Mouse (Mus musculus) heart, embryonic 14.5 days (tissue): ENCODE data around the gene Spock1. TPM values are rescaled to one million over a fixed set of nuclear protein-coding genes. Genes with fewer than 3 reads are reported as not detected.

ENCODE experiments used
- ATAC-seq: fragments of 200-750 bp; cut with Nextera tagmentation; 2 replicates; pipeline ENCODE4 v1.8.0; 2017; ENCODE audit warnings: low read depth, moderate TSS enrichment; ENCODE audit not compliant: insufficient number of reproducible peaks, insufficient read depth, low FRiP score
- H3K27ac ChIP-seq, 2 experiments: fragments of 200-500 bp in 1 of 2; fragments of 300-500 bp in 1 of 2; sonication (generic) in 1 of 2; replicated peaks in 1 of 2; 2 replicates each; pipeline ENCODE4 v1.5.1; 2012 to 2014; ENCODE audit warnings: low read depth in 2 of 2, low read length in 2 of 2, control low read depth in 1 of 2, mild to moderate bottlenecking in 1 of 2, mixed read lengths in 1 of 2; ENCODE audit not compliant: control insufficient read depth in 1 of 2, insufficient read depth in 1 of 2
- H3K27me3 ChIP-seq: fragments of 300-500 bp; sonication (generic); 2 replicates; pipeline ENCODE4 v1.6.1; 2014; ENCODE audit warnings: mild to moderate bottlenecking, low read length, control low read depth; ENCODE audit not compliant: control insufficient read depth, insufficient read depth
- H3K36me3 ChIP-seq: fragments of 300-500 bp; sonication (generic); 2 replicates; pipeline ENCODE4 v1.6.1; 2014; ENCODE audit warnings: mild to moderate bottlenecking, control low read depth, low read length, mixed read lengths; ENCODE audit not compliant: control insufficient read depth, insufficient read depth
- H3K4me1 ChIP-seq, 2 experiments: fragments of 200-500 bp in 1 of 2; fragments of 300-500 bp in 1 of 2; sonication (generic) in 1 of 2; 2 replicates each; pipeline ENCODE4 v1.6.1; 2012 to 2014; ENCODE audit warnings: low read length in 2 of 2, control low read depth in 1 of 2, mixed read lengths in 1 of 2; ENCODE audit not compliant: control insufficient read depth in 2 of 2, insufficient read depth in 2 of 2
- H3K4me2 ChIP-seq: fragments of 300-500 bp; sonication (generic); 2 replicates; pipeline ENCODE4 v1.6.1; 2014; ENCODE audit warnings: mild to moderate bottlenecking, low read length
- H3K4me3 ChIP-seq, 2 experiments: fragments of 200-500 bp in 1 of 2; fragments of 300-500 bp in 1 of 2; sonication (generic) in 1 of 2; 2 replicates each; pipeline ENCODE4 v1.5.1; 2012 to 2014; ENCODE audit warnings: low read length in 2 of 2, mild to moderate bottlenecking in 2 of 2, control low read depth in 1 of 2, low read depth in 1 of 2, moderate library complexity in 1 of 2; ENCODE audit not compliant: control insufficient read depth in 1 of 2, insufficient read depth in 1 of 2
- H3K9ac ChIP-seq: fragments of 300-500 bp; sonication (generic); 2 replicates; pipeline ENCODE4 v1.6.1; 2014; ENCODE audit warnings: mild to moderate bottlenecking, low read length
- H3K9me3 ChIP-seq: fragments of 300-500 bp; sonication (generic); 2 replicates; pipeline ENCODE4 v1.6.1; 2016; ENCODE audit warnings: low read length, control low read depth; ENCODE audit not compliant: control insufficient read depth
- WGBS: fragments of 180-500 bp; shearing (Covaris S2); extraction: QIAGEN DNeasy Blood & Tissue Kit; methylation state at CpG from one replicate; pipeline ENCODE4 v1.1.7; 2014; 5-methylcytosine and 5-hydroxymethylcytosine counted together
- polyA plus RNA-seq: library from polyadenylated mRNA; unstranded; fragments of >200 nt; fragmentation: Nextera tagmentation; extraction: Ambion mirVana; gene quantifications from 2 replicates; pipeline ENCODE4 v1.2.1, GENCODE M21; 2014

The Spock1 gene
- polyA plus RNA-seq, 1 experiment from 2014 or later, result 0.70 TPM

DNA sequence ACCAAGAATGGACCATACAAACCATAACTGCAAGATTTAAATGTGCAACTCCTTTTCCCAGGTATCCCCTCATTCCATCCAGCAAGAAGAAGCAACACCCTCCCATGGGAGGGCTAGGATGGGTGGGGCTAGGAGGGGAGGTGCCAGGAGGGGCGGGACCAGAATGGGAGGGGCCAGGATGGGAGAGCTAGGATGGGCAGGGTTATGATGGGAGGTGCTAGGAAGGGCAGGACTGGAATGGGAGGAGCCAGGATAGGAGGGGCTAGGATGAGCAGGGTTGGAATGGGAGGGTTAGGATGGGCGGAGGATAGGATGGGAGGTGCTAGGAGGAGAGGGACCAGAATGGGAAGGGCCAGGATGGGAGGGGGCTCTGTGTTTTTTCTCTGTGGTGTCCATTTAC is 175.9 kb downstream of the Spock1 start:
- Histone ChIP-seq H3K36me3 (no peaks in the 10 kb centered on the region), H3K9ac (no peak overlapping the region), H3K27me3 (no peaks in the 10 kb centered on the region), H3K9me3 (0 out of 2 replicates have a peak, but pooled peaks cover 2% of the 10 kb centered on the region), H3K27ac (no peak overlapping the region), H3K4me1 (no peaks in the 10 kb centered on the region), H3K4me3 (no peak overlapping the region), H3K4me2 (no peak overlapping the region)
- no peak for ATAC-seq
- 39% methylated on average over 2 of the region's 2 CpGs for WGBS

GRCm38 (mm10) chr13:57727716-57728115 is 180.4 kb downstream of the Spock1 start:
- ATAC-seq, result no peak
- H3K36me3 ChIP-seq, result no peaks in the 10 kb centered on the region
- H3K4me1 ChIP-seq, result no peaks in the 10 kb centered on the region
- H3K9me3 ChIP-seq, result 0 out of 2 replicates have a peak, but pooled peaks cover 2% of the 10 kb centered on the region
- H3K9ac ChIP-seq, result no peak overlapping the region
- H3K4me2 ChIP-seq, result no peak overlapping the region
- no peak overlapping the region for H3K4me3 ChIP-seq
- no peak overlapping the region for H3K27ac ChIP-seq
- 93% methylated on average over 11 of the region's 11 CpGs for WGBS
- no peaks in the 10 kb centered on the region for H3K27me3 ChIP-seq

DNA sequence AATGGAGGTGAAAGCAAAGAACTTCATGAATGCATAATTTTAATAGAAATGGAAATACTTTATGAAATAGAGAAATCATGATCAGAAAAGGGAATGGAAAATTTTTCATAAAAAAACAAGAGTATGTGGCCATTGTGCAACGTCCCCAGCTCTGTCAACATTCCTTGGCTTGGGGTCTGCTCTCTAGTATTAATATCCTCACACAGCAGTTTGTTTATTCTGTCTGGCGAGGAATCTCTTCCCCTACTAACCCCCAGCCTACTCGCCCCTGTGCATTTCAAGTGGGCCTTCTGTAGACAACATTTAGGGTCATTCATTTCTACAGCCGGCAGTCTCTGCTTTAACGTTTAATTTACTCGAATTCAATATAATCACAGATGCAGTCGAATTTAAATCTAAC is 181.5 kb downstream of the Spock1 start:
- no peaks in the 10 kb centered on the region for H3K27me3 ChIP-seq
- no peak overlapping the region for H3K4me3 ChIP-seq
- no peak overlapping the region for H3K4me2 ChIP-seq
- H3K27ac ChIP-seq, result no peak overlapping the region
- H3K9ac ChIP-seq, result no peak overlapping the region
- no peaks in the 10 kb centered on the region for H3K36me3 ChIP-seq
- ATAC-seq, result no peak
- H3K9me3 ChIP-seq, result 0 out of 2 replicates have a peak, but pooled peaks cover 2% of the 10 kb centered on the region
- 82% methylated on average over 7 of the region's 7 CpGs for WGBS
- H3K4me1 ChIP-seq, result no peaks in the 10 kb centered on the region

DNA sequence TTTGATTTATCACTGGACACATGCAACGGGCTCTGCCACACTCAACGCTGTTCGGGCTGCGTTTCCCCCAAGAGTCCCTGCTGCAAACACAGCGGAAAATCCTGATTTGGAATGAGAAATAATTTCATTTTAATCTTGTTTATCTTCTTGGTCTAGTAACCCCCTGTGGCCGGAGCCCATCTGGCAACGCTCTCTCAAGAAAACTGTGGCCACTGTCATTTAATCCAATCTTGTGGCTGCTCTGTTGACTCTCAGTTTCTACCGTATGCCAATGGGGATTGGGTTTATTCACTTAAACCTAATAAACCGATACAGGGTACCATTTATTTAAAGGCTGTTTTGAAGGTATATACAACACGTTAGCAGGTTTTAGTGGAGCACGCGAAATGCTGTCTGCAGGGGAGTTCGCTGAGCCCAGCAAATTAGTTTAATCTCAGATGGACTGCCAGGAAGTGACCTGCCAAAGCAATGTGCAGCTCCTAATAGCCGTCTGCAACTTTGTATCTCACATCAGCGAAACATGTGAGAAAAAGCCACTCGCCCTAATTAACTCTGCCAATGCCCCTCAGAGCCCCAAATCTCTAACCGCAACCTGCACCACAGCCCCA is 185.7 kb downstream of the Spock1 start:
- 76% methylated on average over 17 of the region's 17 CpGs for WGBS
- Histone ChIP-seq H3K9me3 (no peaks in the 10 kb centered on the region), H3K36me3 (no peaks in the 10 kb centered on the region), H3K9ac (no peak overlapping the region), H3K4me3 (no peak overlapping the region), H3K27me3 (no peaks in the 10 kb centered on the region), H3K27ac (no peak overlapping the region), H3K4me2 (no peak overlapping the region), H3K4me1 (no peaks in the 10 kb centered on the region)
- ATAC-seq, result no peak

- no peak overlapping the region for H3K4me2 ChIP-seq
- no peak overlapping the region for H3K27ac ChIP-seq
- H3K36me3 ChIP-seq, result no peaks in the 10 kb centered on the region
- WGBS, result 56% methylated on average over 20 of the region's 20 CpGs
- no peak overlapping the region for H3K9ac ChIP-seq
- no peaks in the 10 kb centered on the region for H3K4me1 ChIP-seq
- peaks cover 2% of the 10 kb centered on the region; the same call in 1 of the 2 replicates for H3K9me3 ChIP-seq
- H3K4me3 ChIP-seq, result no peak overlapping the region
- ATAC-seq, result no peak
- no peaks in the 10 kb centered on the region for H3K27me3 ChIP-seq
Observed at GRCm38 (mm10) chr13:57721524-57722279, 186.4 kb downstream of the Spock1 start.

DNA sequence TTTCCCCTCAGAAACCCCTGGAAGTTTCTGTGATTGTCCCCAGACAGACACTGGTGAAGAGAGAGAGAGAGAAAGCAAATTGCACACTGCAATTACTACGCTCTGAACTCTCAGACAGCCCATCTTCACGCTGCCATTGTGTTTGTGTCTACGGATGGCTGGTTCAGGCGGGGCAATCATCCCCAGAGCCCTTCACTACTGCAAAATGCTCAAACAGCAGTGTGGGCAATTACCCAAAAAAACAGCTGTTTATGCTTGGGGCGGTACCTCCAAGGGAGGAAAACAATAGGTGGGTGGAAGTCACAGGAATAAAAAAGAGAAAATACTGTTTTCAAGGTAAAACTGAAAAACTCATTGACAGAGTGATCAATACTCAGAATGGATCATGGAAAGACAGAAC is 190.0 kb downstream of the Spock1 start:
- ATAC-seq, result no peak
- Histone ChIP-seq H3K9me3 (peaks cover 3% of the 10 kb centered on the region; the same call in 1 of the 2 replicates), H3K4me2 (no peak overlapping the region), H3K27ac (no peak overlapping the region), H3K36me3 (no peaks in the 10 kb centered on the region), H3K27me3 (no peaks in the 10 kb centered on the region), H3K9ac (no peak overlapping the region), H3K4me3 (no peak overlapping the region), H3K4me1 (no peaks in the 10 kb centered on the region)
- 90% methylated on average over 5 of the region's 5 CpGs for WGBS

GRCm38 (mm10) chr13:57712910-57713309 is 195.2 kb downstream of the Spock1 start:
- Histone ChIP-seq H3K27me3 (no peaks in the 10 kb centered on the region), H3K9me3 (peaks cover 3% of the 10 kb centered on the region; the same call in 1 of the 2 replicates), H3K9ac (no peak overlapping the region), H3K27ac (no peak overlapping the region), H3K4me1 (no peaks in the 10 kb centered on the region), H3K4me2 (no peak overlapping the region), H3K36me3 (no peaks in the 10 kb centered on the region), H3K4me3 (no peak overlapping the region)
- no peak for ATAC-seq
- WGBS, result 70% methylated on average over 4 of the region's 4 CpGs
